Mouse (Mus musculus): ENCODE results near the gene Pigk. TPM values are rescaled to one million over a fixed set of nuclear protein-coding genes. Genes with fewer than 3 reads are reported as not detected.

Gene Pigk
- total and polyA plus RNA-seq, 3 experiments, result 4.1 to 39.2 (median 34.2) TPM

- DNase-seq (ENCODE audit: low spot score) (no peak), ATAC-seq (ENCODE audit: extremely low read depth, insufficient number of reproducible peaks, low FRiP score, poor library complexity, severe bottlenecking) (no peak; the same call in 1 of the 2 replicates)
- Histone ChIP-seq H3K27me3 (ENCODE audit: insufficient read depth, low read length) (no peaks in the 10 kb centered on the region), H3K9me3 (replicated peaks) (no peaks in the 10 kb centered on the region), H3K4me1 (ENCODE audit: insufficient read depth, low read depth, low read length) (peaks cover 11% of the 10 kb centered on the region), H3K4me3 (ENCODE audit: low read depth, low read length) (peak overlapping the region; percentile 44; the same call in 1 of the 2 replicates), H3K36me3 (replicated peaks) (peaks cover 38% of the 10 kb centered on the region)
- no peak for TF ChIP-seq POLR2AphosphoS5 (IDR thresholded peaks at IDR 0.05; ENCODE audit: insufficient replicate concordance, low read depth, low read length)
- TF ChIP-seq TAL1 (conservative IDR thresholded peaks at IDR 0.05; ENCODE audit: low read depth, low read length), result no peak
- no peak for TF ChIP-seq GATA1 (IDR thresholded peaks at IDR 0.05; ENCODE audit: borderline replicate concordance, low read length)
- no peak for TF ChIP-seq GATA2 (IDR thresholded peaks at IDR 0.05; ENCODE audit: borderline replicate concordance, low read depth, low read length)
- no peak for TF ChIP-seq CTCF (IDR thresholded peaks at IDR 0.05; ENCODE audit: low read depth, low read length)
Observed at GRCm38 (mm10) chr3:152734100-152734499, 20.2 kb downstream of the Pigk start.

GRCm38 (mm10) chr3:152735601-152736250 lies 21.8 kb downstream of the Pigk start:
- Histone ChIP-seq H3K4me3 (ENCODE audit: low read depth, low read length) (no peak overlapping the region), H3K9me3 (replicated peaks) (no peaks in the 10 kb centered on the region), H3K27me3 (ENCODE audit: insufficient read depth, low read length) (no peaks in the 10 kb centered on the region), H3K36me3 (replicated peaks) (peaks cover 44% of the 10 kb centered on the region), H3K4me1 (ENCODE audit: insufficient read depth, low read depth, low read length) (peaks cover 11% of the 10 kb centered on the region)
- no peak for ATAC-seq (ENCODE audit: extremely low read depth, insufficient number of reproducible peaks, low FRiP score, poor library complexity, severe bottlenecking)
- TF ChIP-seq GATA1 (IDR thresholded peaks at IDR 0.05; ENCODE audit: borderline replicate concordance, low read length) (no peak), GATA2 (IDR thresholded peaks at IDR 0.05; ENCODE audit: borderline replicate concordance, low read depth, low read length) (no peak), TAL1 (conservative IDR thresholded peaks at IDR 0.05; ENCODE audit: low read depth, low read length) (no peak), POLR2AphosphoS5 (IDR thresholded peaks at IDR 0.05; ENCODE audit: insufficient replicate concordance, low read depth, low read length) (no peak), CTCF (IDR thresholded peaks at IDR 0.05; ENCODE audit: low read depth, low read length) (no peak)
- DNase-seq (ENCODE audit: low spot score), result no peak

- ATAC-seq (ENCODE audit: extremely low read depth, insufficient number of reproducible peaks, low FRiP score, poor library complexity, severe bottlenecking) (no peak), DNase-seq (ENCODE audit: low spot score) (no peak)
- Histone ChIP-seq H3K4me1 (ENCODE audit: insufficient read depth, low read depth, low read length) (peaks cover 26% of the 10 kb centered on the region), H3K36me3 (replicated peaks) (peaks cover 58% of the 10 kb centered on the region), H3K9me3 (replicated peaks) (no peaks in the 10 kb centered on the region), H3K27me3 (ENCODE audit: insufficient read depth, low read length) (no peaks in the 10 kb centered on the region), H3K4me3 (ENCODE audit: low read depth, low read length) (no peak overlapping the region)
- TF ChIP-seq CTCF (IDR thresholded peaks at IDR 0.05; ENCODE audit: low read depth, low read length) (no peak), TAL1 (conservative IDR thresholded peaks at IDR 0.05; ENCODE audit: low read depth, low read length) (no peak), POLR2AphosphoS5 (IDR thresholded peaks at IDR 0.05; ENCODE audit: insufficient replicate concordance, low read depth, low read length) (no peak), GATA1 (IDR thresholded peaks at IDR 0.05; ENCODE audit: borderline replicate concordance, low read length) (no peak), GATA2 (IDR thresholded peaks at IDR 0.05; ENCODE audit: borderline replicate concordance, low read depth, low read length) (no peak)
Observed at GRCm38 (mm10) chr3:152744301-152744700, 30.4 kb downstream of the Pigk start.

GRCm38 (mm10) chr3:152745611-152746010 lies 31.7 kb downstream of the Pigk start:
- Histone ChIP-seq H3K36me3 (replicated peaks) (peaks cover 52% of the 10 kb centered on the region), H3K9me3 (replicated peaks) (no peaks in the 10 kb centered on the region), H3K27me3 (ENCODE audit: insufficient read depth, low read length) (no peaks in the 10 kb centered on the region), H3K4me3 (ENCODE audit: low read depth, low read length) (no peak overlapping the region), H3K4me1 (ENCODE audit: insufficient read depth, low read depth, low read length) (peaks cover 38% of the 10 kb centered on the region)
- DNase-seq (ENCODE audit: low spot score) (no peak), ATAC-seq (ENCODE audit: extremely low read depth, insufficient number of reproducible peaks, low FRiP score, poor library complexity, severe bottlenecking) (no peak)
- no peak for TF ChIP-seq TAL1 (conservative IDR thresholded peaks at IDR 0.05; ENCODE audit: low read depth, low read length)
- no peak for TF ChIP-seq GATA1 (IDR thresholded peaks at IDR 0.05; ENCODE audit: borderline replicate concordance, low read length)
- no peak for TF ChIP-seq CTCF (IDR thresholded peaks at IDR 0.05; ENCODE audit: low read depth, low read length)

GRCm38 (mm10) chr3:152749461-152749871 lies 35.6 kb downstream of the Pigk start:
- Histone ChIP-seq H3K4me1 (ENCODE audit: insufficient read depth, low read depth, low read length) (peaks cover 58% of the 10 kb centered on the region), H3K36me3 (replicated peaks) (peaks cover 43% of the 10 kb centered on the region), H3K4me3 (ENCODE audit: low read depth, low read length) (no peak overlapping the region; the same call in 1 of the 2 replicates), H3K27me3 (ENCODE audit: insufficient read depth, low read length) (no peaks in the 10 kb centered on the region), H3K9me3 (replicated peaks) (no peaks in the 10 kb centered on the region)
- DNase-seq (ENCODE audit: low spot score), result no peak
- no peak for TF ChIP-seq GATA1 (IDR thresholded peaks at IDR 0.05; ENCODE audit: borderline replicate concordance, low read length)
- TF ChIP-seq CTCF (IDR thresholded peaks at IDR 0.05; ENCODE audit: low read depth, low read length), result no peak
- no peak for TF ChIP-seq TAL1 (conservative IDR thresholded peaks at IDR 0.05; ENCODE audit: low read depth, low read length)
- TF ChIP-seq GATA2 (IDR thresholded peaks at IDR 0.05; ENCODE audit: borderline replicate concordance, low read depth, low read length), result no peak
- no peak for TF ChIP-seq POLR2AphosphoS5 (IDR thresholded peaks at IDR 0.05; ENCODE audit: insufficient replicate concordance, low read depth, low read length)
- ATAC-seq (ENCODE audit: extremely low read depth, insufficient number of reproducible peaks, low FRiP score, poor library complexity, severe bottlenecking), result peak; percentile 67

GRCm38 (mm10) chr3:152749881-152750280 lies 36.0 kb downstream of the Pigk start:
- Histone ChIP-seq H3K4me1 (ENCODE audit: insufficient read depth, low read depth, low read length) (peaks cover 60% of the 10 kb centered on the region), H3K9me3 (replicated peaks) (no peaks in the 10 kb centered on the region), H3K4me3 (ENCODE audit: low read depth, low read length) (no peak overlapping the region), H3K27me3 (ENCODE audit: insufficient read depth, low read length) (no peaks in the 10 kb centered on the region), H3K36me3 (replicated peaks) (peaks cover 39% of the 10 kb centered on the region)
- no peak for TF ChIP-seq POLR2AphosphoS5 (IDR thresholded peaks at IDR 0.05; ENCODE audit: insufficient replicate concordance, low read depth, low read length)
- TF ChIP-seq GATA2 (IDR thresholded peaks at IDR 0.05; ENCODE audit: borderline replicate concordance, low read depth, low read length), result no peak
- TF ChIP-seq TAL1 (conservative IDR thresholded peaks at IDR 0.05; ENCODE audit: low read depth, low read length), result peak; percentile 87
- TF ChIP-seq CTCF (IDR thresholded peaks at IDR 0.05; ENCODE audit: low read depth, low read length), result no peak
- TF ChIP-seq GATA1 (IDR thresholded peaks at IDR 0.05; ENCODE audit: borderline replicate concordance, low read length), result no peak
- peak; percentile 76 for ATAC-seq (ENCODE audit: extremely low read depth, insufficient number of reproducible peaks, low FRiP score, poor library complexity, severe bottlenecking)
- DNase-seq (ENCODE audit: low spot score), result no peak

Measured in G1E (cell line).